12 mouse cellular contexts compared by ENCODE assay signal in genomic region chr11:62148449-62148848, GRCm38 (mm10).
A peak's percentile ranks its signal among the peaks of the same experiment; 100 is the strongest.
DNase-seq lines count a peak whose midpoint lies in the region; ATAC-seq lines count a peak whose summit lies in the region.
"Had no signal": no experiment of that assay in that cellular context is flagged by ENCODE, and none has a peak within 500 bp of the region (broad histone marks: within the 10 kb centered on the region; RNA-seq: fewer than 3 reads in every experiment).

No protein-coding gene starts in this region.

- DNase-seq in lung, postnatal 36 days: peak; percentile 29
- no peak for DNase-seq in lung, postnatal 4 days
- DNase-seq in MEL-GATA-1-ER (ENCODE audit: extremely low read depth, low read depth): peak; percentile 97
- DNase-seq in induced T-regulatory cell, adult 2 months (ENCODE audit: low read depth): peak; percentile 21
- no peak for DNase-seq in left cerebral cortex, adult 18-20 months (ENCODE audit: low spot score in 2 of 2)
- DNase-seq in frontal cortex, postnatal 10 days (ENCODE audit: low spot score in 2 of 2): no peak
- DNase-seq in left cerebral cortex, adult 11 months (ENCODE audit: low spot score): no peak
- DNase-seq: adrenal gland, adult 8-10 months; cerebellum, adult 8-10 months; forebrain, postnatal 0 days; kidney, postnatal 4 days had no signal

- ATAC-seq in megakaryocyte, adult 5-6 weeks (ENCODE audit: poor library complexity, severe bottlenecking): peak; percentile 56
- ATAC-seq: forebrain, postnatal 0 days had no signal

Comparison
In these comparisons a context has a peak if more than half of its experiments do, and no peak if none do; other contexts are left out.
1. DNase-seq: peak in lung, postnatal 36 days (single experiment), MEL-GATA-1-ER (single experiment) and induced T-regulatory cell, adult 2 months (single experiment); none in lung, postnatal 4 days (0 of 2), left cerebral cortex, adult 18-20 months (0 of 2), frontal cortex, postnatal 10 days (0 of 2) and left cerebral cortex, adult 11 months (single experiment).